Mouse (Mus musculus): ENCODE measurements around the gene Rab27a.

The Rab27a gene

DNA sequence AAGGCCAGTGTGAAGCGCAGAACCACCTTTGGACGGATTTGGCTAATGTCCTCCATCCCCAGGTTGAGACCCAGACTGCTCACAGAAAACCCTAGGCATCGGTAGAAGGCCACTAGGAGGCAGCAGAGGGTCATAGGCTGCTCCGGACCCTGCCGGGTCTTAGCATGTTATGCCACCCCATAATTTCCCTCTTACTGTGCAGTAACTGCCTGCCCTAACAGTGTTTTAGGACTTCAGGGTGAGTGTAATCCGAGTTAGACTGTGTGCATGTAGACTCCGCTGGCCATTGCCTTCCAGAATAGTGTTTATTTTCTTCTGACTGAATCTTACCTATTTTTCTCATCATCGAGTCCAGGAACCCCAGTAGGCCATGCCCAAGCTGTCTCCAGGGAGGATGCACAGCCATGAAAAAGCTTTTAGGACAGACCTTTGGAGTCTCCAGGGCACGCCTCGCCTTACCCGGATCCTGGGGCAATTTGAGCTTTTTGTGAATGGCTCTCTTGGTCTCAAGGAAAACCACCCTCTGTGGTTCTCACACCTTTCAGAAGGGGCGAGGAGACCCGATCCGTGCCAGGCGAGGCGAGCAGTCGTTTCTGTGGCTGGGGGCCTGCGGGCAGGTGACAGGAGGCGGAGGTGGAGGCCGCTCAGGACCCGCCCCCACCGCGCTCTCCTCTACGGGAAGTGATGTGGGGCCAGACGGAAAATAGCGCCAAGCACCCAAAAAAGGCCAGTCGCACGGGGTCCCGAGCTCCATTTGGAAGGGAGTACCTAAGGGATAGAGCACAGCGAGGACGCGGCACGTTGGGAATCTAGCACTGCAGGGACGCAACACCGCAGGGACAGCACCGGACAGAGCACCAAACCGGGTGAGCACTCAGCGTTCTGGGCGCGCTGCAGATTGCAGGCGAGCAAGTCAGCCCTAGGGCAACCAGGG lies at the start of gene Rab27a:
Rab27a (plus strand) TSS at position 709 of the 934 bp plus-strand sequence.
- peak; percentile 57 to 64 for DNase-seq (ENCODE audit: low spot score in 2 of 2)

DNA sequence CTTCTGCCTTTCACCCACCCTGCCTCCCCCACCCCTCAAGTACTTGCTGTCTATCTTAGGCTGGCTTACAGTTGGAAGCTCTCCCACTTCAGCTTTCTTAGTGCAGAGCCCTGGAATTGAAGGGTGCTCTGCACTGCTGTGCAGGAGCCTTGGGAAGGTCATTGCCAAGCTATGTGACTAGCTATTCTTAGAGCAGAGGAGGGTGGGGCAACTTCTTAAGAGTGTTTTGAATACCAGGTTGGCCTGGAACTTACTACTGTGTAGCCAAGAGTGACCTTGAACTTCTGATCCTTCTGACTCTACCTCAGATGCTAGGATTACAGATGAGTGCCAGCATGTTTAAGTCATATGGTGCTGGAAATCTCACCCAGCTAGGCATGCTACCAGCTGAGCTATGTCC lies 48.5 kb upstream of the Rab27a start:
- no peak for DNase-seq (ENCODE audit: low spot score in 2 of 2)

DNA sequence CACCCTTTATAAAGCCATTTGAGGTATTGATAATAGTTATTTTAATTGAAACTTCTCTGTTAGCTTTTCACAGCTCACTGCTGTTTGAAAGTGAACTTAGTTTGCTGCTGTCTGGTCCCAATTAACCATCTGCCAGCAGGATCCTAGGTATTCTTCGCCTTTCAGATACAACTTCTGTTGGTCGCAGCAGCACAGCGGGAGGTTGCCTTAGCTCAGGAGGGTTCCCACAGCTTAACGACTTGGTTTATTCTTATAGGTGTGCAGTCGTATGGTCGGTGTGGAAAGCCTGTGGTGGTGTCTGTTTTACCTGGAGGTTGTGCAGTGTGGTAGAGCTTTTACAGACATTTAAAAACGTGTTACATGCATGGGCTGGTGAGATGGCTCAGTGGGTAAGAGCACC lies 47.8 kb upstream of the Rab27a start:
- DNase-seq (ENCODE audit: low spot score in 2 of 2) = no peak

DNA sequence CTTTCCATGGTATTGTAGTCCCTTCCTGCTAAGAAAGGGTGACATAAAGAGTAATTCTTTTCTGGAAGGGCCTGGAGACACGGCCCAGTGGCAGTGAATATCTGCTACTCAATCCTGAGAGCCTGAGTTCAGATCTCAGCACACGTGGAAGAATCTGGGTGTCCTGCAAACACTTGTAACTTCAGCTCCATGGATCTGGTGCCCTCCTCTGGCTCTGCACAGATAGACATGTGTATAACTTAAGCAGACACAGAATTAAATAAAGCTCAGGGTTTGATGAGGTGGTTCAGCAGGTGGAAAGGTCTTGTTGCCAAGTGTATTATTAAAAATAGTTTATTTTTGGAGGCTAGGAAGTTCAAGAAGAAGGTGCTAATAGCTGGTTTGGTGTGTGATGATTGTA lies 44.2 kb upstream of the Rab27a start:
- DNase-seq (ENCODE audit: low spot score in 2 of 2) = no peak

DNA sequence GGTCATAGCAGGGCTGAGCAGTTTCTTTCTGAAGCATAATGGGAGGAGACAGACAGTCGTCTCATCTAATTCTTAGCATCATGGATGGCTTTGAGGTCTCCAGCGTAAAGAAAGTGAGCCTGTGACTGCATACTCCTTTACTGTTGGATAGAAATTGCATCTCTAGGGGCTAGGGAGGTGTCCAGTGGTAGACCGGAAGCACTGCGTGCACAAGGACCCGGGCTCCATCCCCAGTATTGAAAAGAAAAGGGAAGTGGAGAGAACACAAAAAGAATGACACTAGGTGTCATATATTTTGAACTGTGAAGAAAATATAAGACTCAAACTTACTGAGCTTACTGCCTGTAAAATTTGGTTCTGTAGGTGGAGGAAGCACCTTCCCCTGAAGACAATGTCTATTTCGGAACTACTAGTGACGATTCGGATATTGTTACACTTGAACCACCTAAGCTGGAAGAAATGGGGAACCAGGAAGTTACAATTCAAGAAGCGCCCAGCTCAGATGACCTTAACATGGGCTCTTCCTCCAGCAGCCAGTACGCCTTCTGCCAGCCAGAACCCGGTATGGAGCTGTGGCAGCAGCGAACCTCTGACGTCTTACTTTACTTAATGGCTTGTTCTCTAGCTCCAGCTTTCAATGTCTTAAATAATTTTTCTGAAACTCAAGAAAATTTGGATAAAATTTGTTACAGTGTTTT lies 43.2 kb upstream of the Rab27a start:
- no peak for DNase-seq (ENCODE audit: low spot score in 2 of 2)

DNA sequence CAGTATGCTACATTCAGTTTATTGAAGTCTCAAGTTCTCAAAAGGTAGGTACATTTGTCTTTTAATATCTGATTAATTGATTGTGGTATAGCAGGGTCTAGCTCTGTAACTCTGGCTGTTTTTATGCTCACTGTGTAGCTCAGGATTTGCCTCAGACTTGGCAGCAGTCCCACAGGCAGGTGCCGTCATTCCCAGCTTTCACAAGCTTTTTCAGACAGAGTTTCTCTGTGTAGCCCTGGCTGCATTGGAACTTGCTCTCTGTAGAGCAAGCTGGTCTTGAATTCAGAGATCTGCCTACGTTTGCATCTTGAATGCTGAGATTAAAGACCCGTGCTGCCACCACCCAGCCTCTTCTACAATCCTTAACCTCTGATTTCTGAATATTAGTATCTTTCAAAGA lies 42.5 kb upstream of the Rab27a start:
- no peak for DNase-seq (ENCODE audit: low spot score in 2 of 2)

DNA sequence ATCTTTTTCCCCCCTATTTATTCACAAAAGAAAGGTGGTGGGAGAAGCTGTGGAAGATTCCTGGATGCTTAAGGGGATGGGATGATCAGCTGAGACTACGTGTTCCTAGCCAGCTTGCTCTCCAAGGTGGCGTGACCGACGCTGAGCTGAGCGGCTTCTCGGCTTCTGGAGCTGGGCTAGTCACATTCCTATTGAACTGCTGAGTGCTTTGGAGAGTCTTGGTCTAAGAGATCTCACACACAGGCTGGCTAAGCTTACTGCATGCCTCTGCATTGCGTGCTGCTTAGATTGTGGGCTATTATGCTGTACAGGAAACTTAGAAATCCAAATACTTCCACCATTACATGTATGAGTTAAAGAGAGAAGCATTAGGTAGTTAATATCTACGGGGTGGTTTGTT lies 40.6 kb upstream of the Rab27a start:
- DNase-seq (ENCODE audit: low spot score in 2 of 2) = no peak

DNA sequence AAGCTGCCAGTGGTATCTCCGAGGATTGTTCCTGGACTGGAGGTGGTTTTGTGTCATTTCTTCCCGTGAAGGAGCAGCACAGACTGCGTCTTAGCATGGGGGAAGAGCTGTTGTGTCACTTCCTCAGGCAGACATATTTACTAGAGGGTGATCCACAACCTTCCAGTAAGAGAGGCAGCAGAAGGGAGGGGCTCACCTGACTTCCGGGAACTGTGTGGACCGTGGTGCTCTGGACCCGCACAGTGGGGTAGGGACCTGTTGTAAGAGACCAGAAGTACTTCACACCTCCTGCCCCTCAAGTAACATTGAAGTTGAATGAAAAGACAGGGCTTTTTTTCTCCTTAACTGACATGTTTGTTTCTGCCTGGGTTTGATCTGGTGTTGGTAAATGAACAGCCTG lies 39.5 kb upstream of the Rab27a start:
- DNase-seq (ENCODE audit: low spot score in 2 of 2) = no peak

DNA sequence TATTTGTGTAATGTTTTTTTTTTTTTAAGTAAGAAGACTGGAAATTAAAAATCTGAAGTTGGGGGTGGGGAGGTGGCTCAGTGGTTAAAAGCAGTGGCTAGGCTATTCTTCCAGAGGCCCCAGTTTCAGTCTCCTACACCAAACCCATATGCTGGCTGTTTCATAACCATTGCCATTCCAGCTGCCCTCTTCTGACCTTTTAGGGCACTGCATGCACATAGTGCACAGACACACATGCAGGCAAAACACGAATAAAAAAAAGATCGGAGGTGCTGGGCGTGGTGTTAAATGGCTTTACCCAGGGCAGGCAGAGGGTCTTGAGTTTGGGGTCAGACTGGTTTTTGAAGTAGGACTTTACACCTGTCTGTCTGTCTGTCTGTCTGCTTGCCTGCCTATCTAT lies 38.5 kb upstream of the Rab27a start:
- no peak for DNase-seq (ENCODE audit: low spot score in 2 of 2)

DNA sequence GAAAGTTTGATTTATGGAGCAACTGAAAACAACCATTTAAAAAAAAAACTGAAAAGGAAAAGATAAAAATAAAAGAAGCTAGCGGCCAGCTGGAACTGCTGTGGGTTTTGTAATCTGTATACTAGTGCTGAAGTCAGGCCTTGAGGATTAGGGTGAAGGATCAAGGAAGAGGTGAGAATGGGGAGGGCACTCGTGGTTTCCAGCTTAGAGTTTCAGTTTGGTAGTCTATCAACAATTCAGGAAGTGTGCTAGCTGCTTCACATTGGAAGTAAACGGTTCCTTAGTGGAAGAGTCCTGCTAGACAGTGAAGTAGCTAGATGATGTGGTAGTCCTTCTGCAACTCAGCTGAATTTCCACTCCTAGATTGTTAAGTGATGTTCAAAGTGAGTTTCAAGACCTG lies 36.3 kb upstream of the Rab27a start:
- no peak for DNase-seq (ENCODE audit: low spot score in 2 of 2)

DNA sequence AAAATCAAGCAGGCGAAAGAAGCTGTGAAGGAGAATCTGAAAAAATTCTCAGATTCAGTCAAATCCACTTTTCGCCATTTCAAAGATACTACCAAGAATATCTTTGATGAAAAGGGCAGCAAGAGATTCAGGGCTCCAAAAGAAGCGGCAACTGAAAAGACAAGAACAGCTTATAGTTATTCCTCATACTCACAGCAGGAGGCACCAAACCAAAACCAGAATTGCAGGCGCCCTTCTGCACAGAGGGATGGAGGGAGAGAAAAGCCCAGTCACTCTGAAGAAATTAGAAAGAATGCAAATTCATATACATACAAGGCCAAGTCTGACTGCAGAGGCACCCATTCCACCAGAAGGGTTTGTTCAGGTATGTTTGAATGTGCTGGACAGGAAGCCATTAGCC lies 32.0 kb upstream of the Rab27a start:
- DNase-seq (ENCODE audit: low spot score in 2 of 2) = no peak

DNA sequence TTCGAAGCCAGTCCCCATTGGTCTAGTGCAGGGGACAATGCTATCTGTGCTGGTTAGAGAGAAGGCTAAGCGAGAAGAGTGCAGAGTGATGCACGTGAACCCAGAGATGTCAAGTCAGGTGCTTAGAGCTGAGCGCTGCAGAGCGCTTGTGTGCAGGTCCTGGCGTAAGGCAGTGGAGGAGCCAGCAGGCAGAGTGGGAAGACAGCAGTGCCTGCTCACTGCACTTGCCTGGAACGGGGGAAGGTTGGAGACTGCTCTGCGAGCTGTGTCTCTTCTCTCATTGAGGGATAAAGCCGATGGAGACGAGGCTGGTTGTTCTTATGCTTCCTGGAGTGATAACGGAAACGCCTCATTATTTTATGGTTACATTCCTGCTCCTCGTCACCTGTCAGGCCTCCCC lies 29.9 kb upstream of the Rab27a start:
- DNase-seq (ENCODE audit: low spot score in 2 of 2) = peak in 1 of 2 experiments; percentile 13

DNA sequence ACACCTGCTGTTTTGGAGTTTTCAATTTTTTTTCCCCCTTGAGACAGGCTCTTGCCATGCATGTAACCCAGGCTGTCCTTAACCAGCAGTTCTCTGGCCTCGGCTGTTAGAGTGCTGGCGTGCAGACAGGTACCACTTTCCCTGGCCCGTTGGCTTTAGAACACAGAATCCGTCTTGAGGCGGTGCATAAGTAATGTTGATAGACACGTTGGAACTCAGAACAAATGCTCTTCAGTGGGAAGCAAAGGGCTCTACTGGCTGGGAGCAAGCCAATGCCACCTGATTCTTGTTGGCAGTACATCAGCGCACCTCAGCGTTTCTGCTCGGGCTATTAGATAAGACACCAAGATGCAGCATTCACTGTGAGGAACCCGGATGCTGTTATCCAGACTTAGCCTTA lies 24.8 kb upstream of the Rab27a start:
- no peak for DNase-seq (ENCODE audit: low spot score in 2 of 2)

DNA sequence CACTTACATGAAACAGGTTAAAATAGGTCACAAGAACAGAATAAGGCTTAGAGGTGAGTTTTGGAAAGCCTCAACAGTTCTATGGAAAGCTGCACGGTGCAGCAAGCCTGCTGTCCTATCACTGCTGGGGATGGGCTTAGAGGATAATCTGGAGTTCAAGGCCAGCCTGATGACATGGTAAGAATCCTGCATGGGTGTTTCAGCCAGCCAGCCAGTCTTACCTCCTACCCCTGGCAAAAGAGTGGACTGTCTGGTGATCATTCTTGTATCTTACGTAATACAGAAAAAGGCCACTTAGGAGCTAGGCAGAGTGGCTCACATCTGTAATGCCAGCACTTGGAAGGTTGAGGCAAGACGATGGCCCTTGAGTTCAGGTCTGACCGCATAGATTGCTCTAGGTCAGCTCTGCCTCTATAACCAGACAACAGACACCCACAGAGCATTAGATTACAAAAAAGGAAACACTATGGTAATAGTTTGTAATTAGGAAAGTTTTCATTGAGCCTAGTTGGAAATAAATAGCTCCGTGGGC lies 24.0 kb upstream of the Rab27a start:
- no peak for DNase-seq (ENCODE audit: low spot score in 2 of 2)

DNA sequence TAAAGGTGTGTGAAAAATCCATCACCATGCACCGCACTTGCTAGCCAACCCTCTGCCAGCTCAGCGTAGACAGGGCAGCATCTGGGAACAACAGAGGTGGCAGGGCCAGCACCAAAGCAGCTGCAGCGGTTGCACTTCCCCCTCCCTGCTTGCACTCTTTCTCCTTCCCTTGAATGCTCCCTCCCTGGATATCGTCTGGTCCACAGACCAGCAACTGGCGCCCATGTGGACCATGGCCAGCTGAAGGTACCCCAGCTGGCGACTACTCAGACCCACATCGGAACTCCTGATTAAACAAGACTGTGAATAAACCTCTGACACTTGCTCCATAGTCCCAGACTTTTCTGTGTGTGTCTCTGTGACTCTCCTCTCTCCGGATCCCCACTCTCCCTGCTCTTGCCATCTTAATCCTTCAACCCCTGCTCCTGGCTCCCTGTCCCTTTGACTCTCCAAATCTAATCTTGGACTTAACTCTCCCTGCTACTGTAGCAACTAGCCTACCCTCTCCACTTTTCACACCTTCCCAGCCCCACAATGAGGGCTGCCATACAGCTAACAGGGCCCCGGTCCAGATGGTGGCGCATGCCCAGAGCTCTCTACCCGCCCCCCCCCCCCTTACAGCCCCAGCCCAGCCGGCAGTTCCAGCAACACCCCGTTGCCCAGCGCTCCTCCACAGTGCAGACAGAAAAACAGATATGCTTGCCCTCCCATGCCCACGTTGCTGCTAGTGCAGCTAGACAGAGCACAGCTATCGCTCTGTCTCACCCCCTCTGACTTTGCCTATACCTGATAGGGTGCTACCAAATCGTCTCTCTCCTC lies 18.6 kb upstream of the Rab27a start:
- no peak for DNase-seq (ENCODE audit: low spot score in 2 of 2)

DNA sequence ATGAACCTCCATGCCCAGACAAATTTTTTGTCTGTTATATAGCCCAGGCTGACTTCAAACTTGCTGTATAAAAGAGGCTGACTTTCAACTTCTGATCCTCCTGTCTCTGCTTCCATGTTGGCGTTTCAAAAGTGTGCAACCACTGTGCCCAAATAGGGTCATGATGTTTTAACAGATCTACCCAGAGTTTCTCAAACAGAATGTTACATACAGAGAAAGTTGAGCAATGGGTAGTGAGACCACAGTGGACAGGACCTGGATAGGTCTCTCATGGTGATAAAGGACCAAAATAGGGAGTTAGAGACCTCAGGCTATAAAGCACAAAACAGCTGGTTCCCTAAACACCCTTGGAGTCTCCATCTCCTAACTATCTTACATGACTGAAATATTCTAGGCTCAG lies 14.2 kb upstream of the Rab27a start:
- no peak for DNase-seq (ENCODE audit: low spot score in 2 of 2)

DNA sequence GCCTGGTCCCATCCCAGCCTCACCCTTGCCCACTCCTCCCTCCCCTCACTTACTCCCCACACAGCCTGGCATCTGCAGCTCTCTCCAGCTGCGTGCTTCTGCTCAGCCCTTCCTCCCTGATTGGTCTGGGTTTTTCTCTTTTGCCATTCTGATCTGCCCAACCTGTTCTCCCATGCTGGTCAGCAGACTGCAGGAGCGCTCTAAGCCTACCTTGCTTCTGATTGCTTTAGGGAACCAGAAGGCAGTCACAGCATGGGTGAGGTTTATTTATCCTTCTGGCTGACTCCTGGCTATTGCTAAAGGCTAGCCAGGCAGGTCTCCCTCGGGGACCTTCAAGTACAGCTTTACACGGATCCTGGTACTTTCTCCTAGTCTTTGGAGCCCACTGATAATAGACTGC lies 13.2 kb upstream of the Rab27a start:
- DNase-seq (ENCODE audit: low spot score in 2 of 2) = no peak

DNA sequence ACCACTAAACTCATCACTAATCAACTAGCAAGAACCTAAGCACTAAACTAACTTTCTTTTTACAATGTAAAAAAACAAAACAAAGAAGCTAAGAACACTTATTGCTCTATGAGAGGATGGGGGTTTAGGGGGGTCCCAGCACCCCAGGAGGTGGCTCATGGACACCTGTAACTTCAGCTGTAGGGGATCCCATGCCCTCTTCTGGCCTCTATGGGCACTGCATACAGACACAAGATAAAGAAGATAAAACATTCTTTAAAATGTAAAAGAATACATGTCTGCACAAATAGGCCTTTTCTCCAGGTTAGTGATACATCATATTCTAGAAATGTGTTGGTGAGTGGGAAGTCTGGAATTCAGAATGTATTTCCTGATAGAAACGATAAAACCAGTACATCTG lies 11.2 kb upstream of the Rab27a start:
- no peak for DNase-seq (ENCODE audit: low spot score in 2 of 2)

DNA sequence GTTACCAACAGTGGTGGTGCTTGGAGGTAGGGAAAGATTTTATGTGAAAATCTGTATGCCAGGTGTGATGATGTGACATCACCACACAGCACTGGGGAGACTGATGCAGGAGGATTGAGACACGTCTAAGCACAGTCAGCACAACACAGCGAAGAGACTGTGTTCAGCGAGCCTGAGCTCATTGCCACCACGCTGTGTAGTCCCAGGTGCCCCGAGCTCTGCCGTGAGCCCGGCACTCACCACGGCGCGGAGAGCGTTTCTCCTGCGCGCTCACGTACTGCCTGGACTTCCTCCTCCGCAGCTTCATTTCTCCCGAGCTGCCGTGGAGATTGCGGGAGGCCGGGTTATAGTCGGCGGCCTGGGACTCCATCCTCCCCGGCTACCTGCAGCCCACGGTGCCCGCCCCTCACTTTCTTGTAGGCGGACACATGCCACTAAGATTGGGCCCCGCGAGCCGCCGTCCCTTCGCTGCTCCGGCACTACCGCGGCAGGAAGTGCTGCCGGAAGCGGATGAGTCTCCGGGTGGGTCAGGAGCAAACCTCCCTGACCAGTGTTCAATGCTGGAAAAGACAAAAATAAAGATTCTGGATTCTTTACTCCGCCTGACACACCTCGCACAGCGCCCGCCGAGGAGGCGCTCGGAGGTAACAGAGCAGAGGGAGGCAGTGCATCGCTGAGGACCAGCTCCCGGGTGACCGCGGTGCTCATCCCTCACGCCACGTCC lies 5.3 kb upstream of the Rab27a start:
- DNase-seq (ENCODE audit: low spot score in 2 of 2) = peak; percentile 89 to 92

DNA sequence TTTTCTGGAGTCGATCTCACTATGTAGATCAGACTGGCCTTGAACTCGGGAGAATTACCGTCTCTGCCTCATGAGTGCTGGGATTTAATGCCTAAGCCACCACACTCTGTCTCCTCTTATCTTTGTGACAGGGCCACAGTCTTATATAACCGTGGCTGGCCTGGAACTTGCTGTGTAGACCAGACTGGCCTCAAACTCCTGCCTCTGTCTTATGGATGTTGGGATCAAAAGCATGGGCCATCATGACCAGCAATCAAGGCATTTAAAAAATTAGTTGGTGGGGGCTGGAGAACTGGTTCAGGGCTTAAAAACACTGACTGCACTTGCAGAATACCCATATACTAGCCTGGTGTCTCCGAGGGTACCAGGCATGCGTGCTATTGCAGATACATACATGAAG lies 4.6 kb upstream of the Rab27a start, which contains the start of gene Pigb:
Pigb (minus strand) TSS at position 299 of the 400 bp plus-strand sequence.
- DNase-seq (ENCODE audit: low spot score in 2 of 2) = no peak

DNA sequence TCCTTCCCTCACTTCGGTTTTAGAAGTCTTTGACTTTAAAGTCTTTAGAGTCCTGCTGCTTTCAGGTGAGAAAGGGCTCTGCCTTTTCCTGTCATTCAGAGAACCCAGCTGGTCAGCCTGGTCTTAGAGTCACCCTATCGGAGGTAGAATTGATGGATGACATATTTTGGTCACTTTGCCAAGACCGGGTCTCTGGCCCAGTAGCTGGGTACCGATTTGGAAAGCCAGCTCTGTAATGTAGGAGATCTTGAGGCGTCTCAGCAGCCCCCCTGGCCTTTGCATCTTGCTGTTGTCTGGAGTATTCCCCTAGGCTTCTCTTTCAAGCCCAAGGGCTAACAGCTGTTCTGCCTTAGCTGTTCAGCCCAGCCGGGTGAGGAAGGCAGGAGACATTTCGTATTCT lies 550 bp downstream of the Rab27a start:
- DNase-seq (ENCODE audit: low spot score in 2 of 2) = no peak

Data from right cerebral cortex, postnatal 36 days (tissue).